Mouse (Mus musculus) ES-E14 (cell line): ENCODE measurements around the gene Dut.

Source experiments
- CHD2 ChIP-seq: IDR thresholded peaks from 2 replicates; pipeline ENCODE4 v1.6.1; 2014; ENCODE audit warnings: mild to moderate bottlenecking, low read depth, low read length, inconsistent platforms
- MAFK ChIP-seq: IDR thresholded peaks from 2 replicates; pipeline ENCODE4 v1.6.1; 2014; ENCODE audit warnings: mild to moderate bottlenecking, low read depth, low read length, inconsistent platforms; ENCODE audit not compliant: insufficient read depth
- ZC3H11A ChIP-seq: IDR thresholded peaks from 2 replicates; pipeline ENCODE4 v1.6.1; 2012; ENCODE audit warnings: low read depth, mild to moderate bottlenecking, inconsistent platforms, low read length, borderline replicate concordance
- ZNF384 ChIP-seq: IDR thresholded peaks from 2 replicates; pipeline ENCODE4 v1.6.1; 2012; ENCODE audit warnings: low read depth, low read length, inconsistent platforms

DNA sequence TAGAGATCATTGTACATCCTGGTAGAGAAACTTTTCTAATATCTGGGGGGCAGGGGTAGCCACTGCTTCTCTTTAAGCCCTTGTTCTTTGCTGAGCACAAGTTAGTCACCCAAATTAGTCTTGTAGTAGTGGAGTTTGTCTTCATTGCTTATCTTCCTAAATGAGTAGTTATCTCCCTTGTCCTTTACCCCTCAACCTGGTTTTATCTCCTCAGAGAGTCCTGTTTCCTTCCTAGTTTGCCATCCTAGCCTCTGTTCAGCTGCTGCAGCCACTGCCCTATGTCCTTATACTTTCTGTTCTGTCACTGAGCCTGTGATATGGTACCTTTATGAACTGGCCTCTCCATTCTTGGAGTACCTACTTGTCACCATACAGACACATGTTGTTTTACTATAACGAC is 25.3 kb upstream of the Dut start:
- TF ChIP-seq MAFK (no peak), ZC3H11A (no peak), ZNF384 (no peak), CHD2 (no peak)
